ENCODE assay signal across 23 mouse cellular contexts in the genomic region with DNA sequence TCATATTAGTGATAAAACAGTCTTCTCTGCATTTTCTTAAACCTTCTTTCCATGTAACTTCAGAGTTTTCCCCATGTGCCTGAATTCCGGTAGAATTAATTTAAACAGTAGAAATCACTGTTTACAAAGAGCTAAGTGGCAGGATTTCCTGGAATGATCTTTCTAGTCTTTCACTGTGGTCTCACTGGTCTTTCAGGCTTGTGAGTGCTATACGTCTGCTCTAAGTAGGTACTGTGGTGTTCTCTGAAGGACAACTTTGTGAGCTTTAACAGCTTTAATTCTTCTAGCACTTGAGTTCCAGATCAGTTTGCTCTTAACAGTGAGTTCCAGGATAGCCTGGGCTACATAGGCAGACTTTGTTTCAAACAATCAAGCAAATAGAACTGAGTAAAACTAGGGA.
"Had no signal": no experiment of that assay in that cellular context is flagged by ENCODE, and none has a peak within 500 bp of the region (broad histone marks: within the 10 kb centered on the region; RNA-seq: fewer than 3 reads in every experiment).

No protein-coding gene starts in this region.

- ATAC-seq: hindbrain, embryonic 16.5 days; inflammation-experienced regulatory T-cells, adult 6 months had no signal

- H3K4me3 ChIP-seq: gastrocnemius, adult 2 months; heart, embryonic 10.5 days; heart, embryonic 12.5 days; hindbrain, embryonic 10.5 days; hindbrain, embryonic 12.5 days; layer of hippocampus, adult 2 months; left cerebral cortex, adult 2 months; limb, embryonic 10.5 days; limb, embryonic 12.5 days had no signal

- H3K27me3 ChIP-seq: heart, embryonic 12.5 days; hindbrain, embryonic 12.5 days; limb, embryonic 12.5 days had no signal

- DNase-seq: gastrocnemius, adult 2 months; gastrocnemius, postnatal 10 days; gastrocnemius, postnatal 25 days; heart, adult 18-20 months; heart, postnatal 10 days; heart, postnatal 4 days; kidney, adult 18-20 months; kidney, adult 8-10 months; kidney, postnatal 10 days; kidney, postnatal 25 days; kidney, postnatal 4 days; liver had no signal

- H3K4me2 ChIP-seq: heart, embryonic 12.5 days; hindbrain, embryonic 12.5 days; hindbrain, embryonic 14.5 days; limb, embryonic 12.5 days had no signal

- H3K9me3 ChIP-seq: heart, embryonic 10.5 days; heart, embryonic 12.5 days; hindbrain, embryonic 10.5 days; hindbrain, embryonic 12.5 days; limb, embryonic 10.5 days; limb, embryonic 12.5 days had no signal

- H3K9ac ChIP-seq: heart, embryonic 12.5 days; hindbrain, embryonic 12.5 days; hindbrain, embryonic 14.5 days; limb, embryonic 12.5 days had no signal

- H3K27ac ChIP-seq: gastrocnemius, adult 2 months; heart, embryonic 10.5 days; hindbrain, embryonic 10.5 days; hindbrain, embryonic 12.5 days; hindbrain, embryonic 14.5 days; layer of hippocampus, adult 2 months; left cerebral cortex, adult 2 months; limb, embryonic 10.5 days; limb, embryonic 12.5 days had no signal
